Mouse (Mus musculus): Measurements from ENCODE around the gene Exoc4.

The Exoc4 gene

DNA sequence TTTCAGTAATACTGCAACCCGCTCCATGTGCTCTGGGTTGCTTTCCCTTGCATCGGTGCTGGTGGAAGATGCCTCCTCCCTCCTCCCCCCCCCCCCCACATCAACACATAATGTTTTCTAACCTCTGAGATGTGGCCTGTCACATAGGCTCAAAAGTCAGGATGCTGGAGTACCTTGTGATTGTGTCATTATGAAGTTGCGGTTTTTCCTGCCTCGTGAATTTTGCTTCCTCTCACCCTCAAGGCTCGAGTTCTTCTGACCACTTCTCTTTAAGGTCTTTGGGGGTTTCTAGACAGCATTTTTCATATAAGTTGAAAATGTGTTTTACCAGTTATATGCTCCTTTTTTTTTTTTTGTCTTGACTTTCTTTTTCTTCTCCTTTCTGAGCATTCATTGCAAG is 507.1 kb downstream of the Exoc4 start:
- no peak for DNase-seq (ENCODE audit: low read depth, low spot score)

DNA sequence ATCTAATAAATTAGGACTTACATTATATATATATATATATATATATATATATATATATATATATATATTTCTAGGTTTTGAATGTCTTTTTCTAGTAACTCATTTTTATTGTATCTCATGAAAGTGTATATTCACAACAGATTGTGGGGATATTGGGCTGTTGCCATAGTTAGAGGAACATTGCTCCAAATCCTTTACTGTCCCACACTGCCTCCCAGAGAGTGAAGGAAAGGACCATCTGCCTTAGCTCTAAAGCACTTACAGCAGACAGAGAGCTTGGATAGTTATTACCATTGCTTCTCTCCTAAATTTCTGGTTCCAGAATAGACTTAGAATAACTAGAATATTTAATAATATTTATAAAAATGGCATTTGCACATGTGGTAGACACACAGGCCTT is 512.7 kb downstream of the Exoc4 start:
- no peak for DNase-seq (ENCODE audit: low read depth, low spot score)

- no peak for DNase-seq (ENCODE audit: low read depth, low spot score)
Observed at GRCm38 (mm10) chr6:33763245-33763644, 514.4 kb downstream of the Exoc4 start.

DNA sequence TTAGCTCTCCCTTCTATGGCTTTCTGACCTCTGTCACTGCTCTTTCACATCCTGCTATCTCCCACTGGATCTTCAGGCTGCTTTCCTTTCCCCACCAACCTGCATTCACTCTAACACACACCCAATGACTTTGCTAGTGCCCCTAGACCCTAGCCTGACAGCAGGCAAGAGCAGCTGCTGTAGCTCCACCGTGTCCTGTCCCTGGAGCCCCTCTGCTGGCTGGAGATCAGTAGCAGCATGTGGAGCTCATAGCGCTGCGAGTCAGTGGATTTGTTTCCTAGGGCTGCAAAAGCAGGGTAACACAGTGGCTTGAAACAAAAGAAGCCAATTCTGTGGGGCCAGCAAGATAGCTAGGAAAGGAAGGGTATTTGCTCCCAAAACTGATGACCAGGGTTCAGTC is 515.1 kb downstream of the Exoc4 start:
- DNase-seq (ENCODE audit: low read depth, low spot score) = no peak

DNA sequence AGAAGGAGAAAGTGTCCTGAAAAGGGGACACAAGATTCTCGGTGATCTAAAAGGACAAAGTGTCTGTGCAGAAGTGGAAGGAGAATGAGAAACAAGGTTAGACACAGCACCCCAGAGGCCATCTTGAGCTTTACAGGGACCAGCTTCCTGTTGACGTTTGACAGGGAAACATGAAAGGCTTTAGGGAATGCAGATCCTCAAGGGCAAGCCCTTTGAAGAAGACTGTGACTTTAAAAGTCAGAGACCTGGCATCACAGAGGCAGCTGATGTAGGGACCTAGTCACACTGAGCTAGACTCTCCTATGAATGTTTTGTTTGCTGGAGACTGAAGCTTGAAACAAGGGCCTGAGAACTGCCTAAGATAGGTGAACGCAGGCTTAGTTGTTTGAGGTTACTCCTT is 520.4 kb downstream of the Exoc4 start:
- DNase-seq (ENCODE audit: low read depth, low spot score) = no peak

- no peak for DNase-seq (ENCODE audit: low read depth, low spot score)
Observed at GRCm38 (mm10) chr6:33770021-33770420, 521.1 kb downstream of the Exoc4 start.

GRCm38 (mm10) chr6:33772551-33773315 is 523.8 kb downstream of the Exoc4 start:
- DNase-seq (ENCODE audit: low read depth, low spot score) = no peak

- DNase-seq (ENCODE audit: low read depth, low spot score) = no peak
Observed at GRCm38 (mm10) chr6:33792604-33793003, 543.7 kb downstream of the Exoc4 start.

GRCm38 (mm10) chr6:33801254-33801653 is 552.4 kb downstream of the Exoc4 start:
- DNase-seq (ENCODE audit: low read depth, low spot score) = no peak

GRCm38 (mm10) chr6:33803481-33804098 is 554.7 kb downstream of the Exoc4 start:
- no peak for DNase-seq (ENCODE audit: low read depth, low spot score)

GRCm38 (mm10) chr6:33804775-33805174 is 555.9 kb downstream of the Exoc4 start:
- no peak for DNase-seq (ENCODE audit: low read depth, low spot score)

DNA sequence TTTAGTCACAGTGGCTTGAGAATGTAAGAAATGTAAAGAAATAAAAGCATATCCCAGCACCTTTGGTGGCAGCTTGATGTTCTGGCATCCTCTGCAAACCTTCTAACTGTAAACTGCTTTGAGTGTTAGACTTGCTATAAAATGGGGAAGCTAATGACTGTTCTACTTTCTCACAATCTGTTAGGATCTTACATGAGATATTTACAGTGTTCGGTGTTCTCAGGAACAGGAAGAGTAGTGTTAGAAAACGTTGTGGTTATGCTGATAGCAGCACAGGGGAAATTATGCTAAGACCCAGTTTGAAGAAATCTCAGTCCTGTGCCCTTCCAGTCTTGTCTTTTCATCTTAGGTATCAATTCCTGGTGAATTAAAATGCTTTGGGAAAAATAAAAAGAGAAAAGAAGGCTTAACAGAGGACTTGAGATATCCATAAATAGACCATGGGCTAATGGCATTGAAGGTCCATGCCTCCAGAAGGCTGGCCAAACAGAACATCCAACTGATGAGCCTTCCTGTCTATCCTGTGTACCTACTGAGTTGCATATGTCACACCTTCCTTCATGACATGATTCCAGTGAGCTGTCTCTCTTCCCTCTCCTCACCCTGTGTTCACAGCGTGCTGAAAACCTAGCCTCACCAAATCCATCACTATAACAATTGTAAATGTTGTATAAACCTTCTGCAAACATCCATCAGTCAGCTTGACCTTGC is 557.3 kb downstream of the Exoc4 start:
- no peak for DNase-seq (ENCODE audit: low read depth, low spot score)

- DNase-seq (ENCODE audit: low read depth, low spot score) = no peak
Observed at GRCm38 (mm10) chr6:33814386-33814785, 565.5 kb downstream of the Exoc4 start.

- no peak for DNase-seq (ENCODE audit: low read depth, low spot score)
Observed at GRCm38 (mm10) chr6:33823171-33823570, 574.3 kb downstream of the Exoc4 start.

DNA sequence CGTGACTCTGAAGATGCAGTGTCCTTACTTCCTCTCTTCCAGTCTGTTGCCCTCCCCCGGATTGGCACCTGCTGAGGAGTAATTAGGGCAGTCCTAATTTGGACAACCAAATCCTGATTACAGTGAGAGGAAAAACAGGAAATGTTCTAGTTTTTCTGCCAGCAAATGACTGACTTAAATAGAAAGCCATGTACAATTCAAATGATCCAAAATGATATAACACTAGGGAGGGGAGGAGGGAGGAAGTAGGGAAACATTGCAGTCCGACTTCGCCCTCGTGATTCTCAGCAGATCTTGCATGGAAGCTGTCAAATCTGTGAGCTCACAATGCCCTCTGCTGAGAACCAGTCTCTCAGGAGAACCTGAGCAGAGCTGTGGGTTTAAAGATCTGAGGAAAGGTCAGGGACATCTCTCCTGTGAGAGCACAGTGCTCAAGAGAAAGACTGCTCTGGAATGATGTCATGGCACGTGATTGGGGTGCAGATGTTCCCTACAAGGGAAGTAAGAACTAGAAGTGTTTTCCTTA is 575.0 kb downstream of the Exoc4 start:
- DNase-seq (ENCODE audit: low read depth, low spot score) = no peak

GRCm38 (mm10) chr6:33828499-33828898 is 579.6 kb downstream of the Exoc4 start:
- no peak for DNase-seq (ENCODE audit: low read depth, low spot score)

DNA sequence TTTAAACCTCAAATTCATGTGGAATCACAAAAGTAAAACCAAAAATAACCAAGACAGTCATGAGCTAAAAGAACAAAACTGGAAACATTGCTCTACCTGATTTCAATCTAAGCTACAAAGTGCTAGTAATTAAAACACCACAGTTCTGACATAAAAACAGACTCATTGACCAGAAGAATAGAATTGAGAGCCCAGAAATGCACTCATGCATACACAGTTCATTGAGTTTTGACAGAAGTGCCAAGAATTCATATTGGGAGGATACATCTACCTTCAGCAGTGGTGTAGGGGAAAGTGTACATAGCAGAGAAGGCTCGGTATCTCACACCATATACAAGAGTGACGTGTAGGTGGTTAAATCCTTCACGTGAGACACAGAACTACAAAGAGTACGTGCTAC is 580.4 kb downstream of the Exoc4 start:
- DNase-seq (ENCODE audit: low read depth, low spot score) = no peak

- DNase-seq (ENCODE audit: low read depth, low spot score) = no peak
Observed at GRCm38 (mm10) chr6:33831276-33831675, 582.4 kb downstream of the Exoc4 start.

DNA sequence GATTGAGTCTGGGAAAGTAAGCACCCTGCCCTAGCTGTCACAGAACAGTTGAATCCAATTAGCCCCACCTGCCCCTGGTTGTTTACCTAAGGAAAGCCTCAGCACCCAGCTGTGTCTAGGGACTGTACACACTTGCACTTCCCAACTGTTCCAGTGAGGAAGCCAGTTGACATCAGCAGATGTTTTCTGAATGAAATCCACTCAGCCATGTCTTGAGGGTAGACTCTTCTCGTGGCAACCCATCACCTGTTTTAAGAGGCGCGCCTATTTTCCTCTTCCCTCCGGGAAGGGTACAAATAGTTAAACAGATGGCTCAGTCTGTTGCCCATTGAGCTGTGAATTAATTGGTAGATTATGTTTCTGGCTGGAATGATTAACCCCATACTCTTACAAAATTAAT is 584.1 kb downstream of the Exoc4 start:
- no peak for DNase-seq (ENCODE audit: low read depth, low spot score)

DNA sequence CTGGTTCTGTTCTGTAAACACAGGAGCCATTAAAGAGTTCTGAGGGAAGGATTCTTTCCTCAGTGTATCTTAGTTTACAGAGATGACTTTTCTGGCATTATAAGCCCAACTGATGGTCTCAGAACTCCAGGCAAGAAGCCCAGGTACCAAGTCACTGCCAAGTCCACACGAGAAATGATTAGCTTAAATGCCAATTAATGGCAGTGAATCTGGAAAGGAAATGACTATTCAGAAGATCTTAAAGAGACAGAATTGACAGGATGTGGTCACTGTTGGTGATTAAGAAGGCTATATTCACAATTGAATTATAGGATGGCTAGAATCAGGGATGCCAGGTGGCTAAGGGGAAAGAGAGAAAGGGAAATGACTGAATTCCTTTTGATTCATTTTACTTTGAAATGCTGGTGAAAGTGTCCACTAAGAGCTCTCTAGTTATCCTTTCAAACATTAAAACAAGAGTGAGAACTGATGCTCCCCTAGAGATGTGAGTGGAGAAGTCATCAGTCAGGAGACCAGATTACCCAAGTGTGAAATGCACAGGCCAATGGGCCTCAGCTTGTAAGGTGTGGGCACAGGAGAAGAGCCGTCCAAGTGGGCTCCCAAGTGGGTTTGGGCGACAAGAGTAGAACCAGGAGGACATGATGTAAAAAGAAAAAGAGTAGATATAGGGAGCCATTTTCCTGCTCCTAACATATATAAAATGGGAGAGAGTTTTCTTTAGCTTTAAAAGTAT is 587.3 kb downstream of the Exoc4 start:
- DNase-seq (ENCODE audit: low read depth, low spot score) = no peak

DNA sequence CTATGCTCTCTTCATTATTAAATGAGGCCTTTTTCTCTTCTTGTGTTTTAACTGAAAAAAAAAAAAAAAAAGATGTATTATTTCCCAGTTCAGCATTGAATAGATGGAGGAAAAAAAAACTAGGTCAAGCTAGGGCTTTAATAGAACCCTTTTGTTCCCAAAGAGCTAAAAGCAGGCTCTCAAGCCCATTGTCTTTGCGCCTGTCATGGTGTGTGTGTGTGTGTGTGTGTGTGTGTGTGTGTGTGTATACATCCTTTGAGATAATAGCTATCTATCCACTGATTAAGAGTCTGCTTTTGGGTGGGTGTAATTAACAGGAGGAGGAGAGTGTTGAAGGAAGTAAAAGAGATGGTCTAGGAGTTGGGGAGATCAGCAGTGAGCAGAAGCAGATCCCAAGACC is 594.0 kb downstream of the Exoc4 start:
- no peak for DNase-seq (ENCODE audit: low read depth, low spot score)

GRCm38 (mm10) chr6:33859049-33859448 is 610.2 kb downstream of the Exoc4 start:
- no peak for DNase-seq (ENCODE audit: low read depth, low spot score)

Data from WW6 (cell line).